Mouse (Mus musculus): ENCODE measurements around the gene Stra8.

- TF ChIP-seq CTCF (conservative IDR thresholded peaks at IDR 0.05; ENCODE audit: low read length): no peak
- no peak for TF ChIP-seq POU5F1 (IDR thresholded peaks at IDR 0.05; ENCODE audit: borderline replicate concordance, low read length)
- no peak for TF ChIP-seq NANOG (IDR thresholded peaks at IDR 0.05; ENCODE audit: borderline replicate concordance, low read length)
Observed at GRCm38 (mm10) chr6:34919146-34919545, 817 bp upstream of the Stra8 start.

Data from E14TG2a.4 (cell line).